Mouse (Mus musculus) myocyte (in vitro differentiated cells): Measurements from ENCODE around the gene Itgae.

Experiments used
- CEBPB ChIP-seq: IDR thresholded peaks from 2 replicates; pipeline ENCODE4 v1.6.1; 2011; ENCODE audit warnings: mild to moderate bottlenecking, moderate library complexity; ENCODE audit not compliant: poor library complexity, insufficient read depth, severe bottlenecking
- MAX ChIP-seq: IDR thresholded peaks from one replicate; pipeline ENCODE4 v1.6.1; 2011; ENCODE audit warnings: low read depth, mild to moderate bottlenecking, control low read depth
- POLR2A ChIP-seq: IDR thresholded peaks from one replicate; pipeline ENCODE4 v1.6.1; 2011; ENCODE audit warnings: low read depth, mild to moderate bottlenecking, control low read depth, moderate library complexity; ENCODE audit not compliant: insufficient read length
- SRF ChIP-seq: IDR thresholded peaks from one replicate; pipeline ENCODE4 v1.6.1; 2011; ENCODE audit warnings: low read depth; ENCODE audit not compliant: control insufficient read depth, insufficient read length
- USF1 ChIP-seq: IDR thresholded peaks from one replicate; pipeline ENCODE4 v1.6.1; 2011; ENCODE audit warnings: low read depth, mild to moderate bottlenecking, control low read depth, moderate library complexity

DNA sequence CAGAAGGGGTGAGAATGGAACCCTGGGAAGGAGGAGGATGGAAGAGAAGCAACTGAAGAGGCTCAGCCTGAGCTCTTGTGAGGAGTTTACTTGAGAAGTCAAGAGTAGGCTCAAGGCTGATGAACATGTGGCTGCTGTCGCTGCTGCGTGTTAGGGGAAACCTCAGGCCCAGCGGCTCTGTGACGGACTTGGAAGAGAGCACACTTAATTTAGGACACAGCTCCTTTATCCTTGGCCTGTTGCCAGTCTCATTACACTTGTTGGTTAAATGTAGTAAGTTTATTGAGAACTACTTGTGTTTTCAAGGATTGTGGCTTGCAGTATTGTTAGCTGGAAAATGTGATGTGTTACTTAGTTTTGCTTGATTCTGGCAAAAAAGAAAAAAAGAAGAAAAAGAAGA, 13.7 kb upstream of the Itgae start:
- TF ChIP-seq POLR2A (no peak), MAX (no peak), CEBPB (no peak), USF1 (no peak), SRF (no peak)
